Mouse (Mus musculus) left cerebral cortex, postnatal 14 days (tissue): ENCODE results near the gene Fto. TPM values are rescaled to one million over a fixed set of nuclear protein-coding genes. Genes with fewer than 3 reads are reported as not detected.

Experiments used
- DNase-seq, 2 experiments: peaks; one replicate each; pipeline ENCODE4 v3.0.0; 2021 to 2022; ENCODE audit warnings: low spot score in 2 of 2, mixed read lengths in 1 of 2
- intact Hi-C: fragments of 180-260 bp; cut with DNase I; formaldehyde crosslinking; loops from one replicate; pipeline ENCODE4 v1.15.1; 2025
- total RNA-seq, 2 experiments: library from RNA; stranded (reverse); gene quantifications; 2 replicates each; pipeline ENCODE4 v1.2.3; 2021

Gene Fto
- total RNA-seq, 2 experiments from 2014 or later, result 120 to 123 TPM

- intact Hi-C loops, result no loop called here
- DNase-seq, result no peak
Observed at GRCm38 (mm10) chr8:91353062-91353461, 39.7 kb downstream of the Fto start.

DNA sequence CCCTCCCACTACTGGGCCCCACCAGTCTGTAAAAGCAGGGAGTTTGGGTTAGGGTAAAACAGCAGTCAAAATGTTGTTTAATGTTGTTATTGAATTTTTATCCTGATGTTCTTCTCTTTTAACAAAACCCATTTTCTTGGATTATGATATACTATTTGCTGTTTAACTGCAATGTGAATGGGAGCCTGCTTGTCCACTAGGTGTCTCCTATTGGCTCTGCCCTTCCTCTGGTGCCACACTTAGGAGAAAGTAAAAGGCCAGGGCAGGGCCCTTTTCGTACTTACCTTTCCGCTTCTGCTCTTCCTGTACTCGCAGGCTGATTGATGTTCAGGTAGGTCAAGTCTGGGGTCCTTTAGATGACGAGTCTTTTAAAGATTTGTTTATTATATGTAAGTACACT lies 40.6 kb downstream of the Fto start:
- intact Hi-C loops, result no loop called here
- DNase-seq, result no peak

DNA sequence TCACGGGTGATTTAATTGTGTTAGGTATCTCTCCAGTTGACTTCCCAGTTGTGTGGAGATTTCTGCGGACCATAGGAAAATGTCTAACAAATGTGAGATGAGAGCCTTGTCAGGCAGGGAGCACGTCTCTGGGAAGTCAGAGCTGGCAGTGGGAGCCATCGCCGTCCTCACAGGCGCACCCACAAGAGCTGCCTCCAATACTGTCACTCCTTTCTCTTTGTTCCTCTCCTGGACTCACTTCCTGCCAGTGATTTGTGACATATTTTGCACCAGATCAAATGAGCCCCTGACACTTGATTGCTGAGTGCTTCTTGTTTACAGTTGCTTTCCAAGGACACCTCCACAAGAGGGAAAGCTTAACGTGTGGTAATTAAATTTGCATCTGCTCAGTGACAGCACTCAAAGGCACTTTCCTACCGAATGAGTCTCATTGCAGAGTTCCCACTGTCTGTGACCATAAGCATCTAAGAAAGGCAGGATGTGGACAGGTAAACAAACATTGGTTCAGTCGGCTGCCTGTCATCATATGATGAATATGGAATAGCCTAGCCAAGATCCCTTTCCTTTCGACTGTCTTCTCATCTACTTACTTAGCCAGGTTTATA lies 42.1 kb downstream of the Fto start:
- DNase-seq, result no peak
- intact Hi-C loops, result no loop called here

DNA sequence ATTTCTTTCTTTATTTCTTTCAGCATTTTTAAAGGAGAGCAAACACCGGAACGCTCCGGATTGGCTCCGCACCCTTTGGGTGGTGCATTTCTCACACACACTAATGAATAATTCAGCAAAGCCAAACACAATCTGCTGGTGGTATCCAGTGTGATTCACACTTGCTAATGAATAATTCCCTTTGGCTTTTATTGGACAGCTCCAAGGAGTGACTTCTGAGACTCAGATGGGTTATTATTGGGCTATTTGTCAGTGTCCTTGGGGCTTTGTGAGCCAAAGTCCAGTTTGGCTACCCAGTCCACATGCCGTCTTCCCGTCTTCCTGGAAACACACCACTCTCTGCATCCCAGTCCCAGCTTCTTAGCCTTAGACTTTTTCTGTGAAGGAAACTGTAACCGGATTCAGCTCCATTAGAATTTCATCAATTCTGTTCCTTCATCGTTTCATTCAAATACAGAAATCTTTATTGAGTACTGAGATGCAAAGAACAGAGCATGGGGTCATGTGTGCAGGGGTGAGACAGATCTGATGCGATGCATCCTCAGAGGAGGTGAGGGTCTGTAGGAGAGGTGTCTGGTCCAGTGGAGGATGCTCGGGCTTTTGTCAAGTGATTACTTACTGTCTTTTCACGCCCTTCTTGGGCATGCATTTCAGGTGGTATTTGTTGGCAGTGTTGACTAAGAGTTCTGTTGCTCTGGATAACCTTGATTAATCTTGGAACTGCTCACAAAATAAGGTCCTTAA lies 42.8 kb downstream of the Fto start:
- no peak for DNase-seq
- intact Hi-C loops, result no loop called here

DNA sequence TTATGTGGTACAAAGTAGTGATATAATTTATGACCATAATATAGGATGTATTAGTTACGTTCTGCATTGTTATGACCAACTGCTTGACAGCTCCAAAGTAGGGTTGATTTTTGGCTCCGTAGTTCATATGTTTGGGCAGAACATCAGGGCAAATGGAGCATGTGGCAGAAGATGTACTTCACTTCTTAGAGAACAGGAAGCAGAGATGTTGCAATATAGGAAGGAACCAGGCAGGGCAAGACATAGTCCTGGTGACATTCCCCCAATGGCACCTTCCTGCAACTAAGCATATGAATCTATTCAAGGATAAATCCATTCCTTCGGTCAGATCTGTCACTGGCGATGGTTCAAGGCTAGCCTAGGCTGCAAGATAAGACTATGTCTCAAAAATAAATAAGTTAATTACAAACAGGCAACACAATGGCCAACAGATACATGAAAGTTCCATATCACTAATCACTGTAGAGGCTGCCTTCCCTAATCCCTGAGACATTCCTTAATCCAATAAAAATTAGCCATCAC lies 44.2 kb downstream of the Fto start:
- intact Hi-C loops, result no loop called here

GRCm38 (mm10) chr8:91358016-91358415 lies 44.7 kb downstream of the Fto start:
- DNase-seq, result no peak
- intact Hi-C loops, result no loop called here

More for the DNA sequence above, 44.2 kb downstream of the Fto start:
- DNase-seq, result no peak

DNA sequence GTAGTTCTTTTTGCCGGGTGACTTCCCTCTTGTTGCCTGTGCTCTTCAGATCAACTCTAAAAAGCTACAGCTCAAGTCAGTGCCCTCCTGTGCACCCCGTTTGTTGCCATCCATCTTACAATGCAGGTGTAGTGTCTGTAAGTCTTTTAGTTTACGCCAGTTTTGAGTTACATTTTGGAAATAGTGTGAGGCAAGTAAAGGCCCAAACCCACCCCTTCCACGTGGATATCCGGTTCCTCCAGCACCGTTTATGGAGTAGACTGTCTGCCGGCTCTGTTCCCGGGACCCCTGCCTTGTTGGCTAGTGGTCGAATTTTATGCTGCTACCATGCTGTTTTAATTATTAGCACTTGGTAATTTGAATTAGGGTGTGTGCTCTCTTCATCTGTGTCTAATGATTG lies 46.2 kb downstream of the Fto start:
- intact Hi-C loops, result no loop called here
- no peak for DNase-seq

- intact Hi-C loops, result no loop called here
- DNase-seq, result no peak
Observed at GRCm38 (mm10) chr8:91360644-91361357, 47.5 kb downstream of the Fto start.

- no peak for DNase-seq
- intact Hi-C loops, result no loop called here
Observed at GRCm38 (mm10) chr8:91363272-91363860, 50.0 kb downstream of the Fto start.

GRCm38 (mm10) chr8:91364216-91364615 lies 50.9 kb downstream of the Fto start:
- intact Hi-C loops, result no loop called here
- no peak for DNase-seq

- intact Hi-C loops, result no loop called here
- peak in 1 of 2 experiments; percentile 33 for DNase-seq
Observed at GRCm38 (mm10) chr8:91365804-91366203, 52.5 kb downstream of the Fto start.

DNA sequence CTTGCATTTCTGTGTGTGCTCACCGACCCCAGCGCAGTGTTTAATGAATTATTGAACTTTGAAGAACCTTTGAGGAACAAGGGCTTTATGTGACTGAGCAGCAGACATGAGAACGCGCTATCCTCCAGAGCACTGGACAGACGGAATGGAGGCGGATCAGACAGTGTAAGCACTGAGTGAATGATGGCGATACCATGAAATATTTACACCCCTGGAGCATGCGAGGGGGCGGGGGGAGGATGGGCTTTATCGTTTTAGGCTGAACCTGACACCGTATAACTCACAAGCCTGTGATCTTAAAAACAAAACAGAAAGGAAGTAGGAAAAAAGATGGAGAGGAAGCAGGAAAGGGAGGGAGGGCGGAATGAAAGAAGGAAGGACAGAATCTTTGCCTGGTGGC lies 57.6 kb downstream of the Fto start:
- intact Hi-C loops, result no loop called here
- no peak for DNase-seq

DNA sequence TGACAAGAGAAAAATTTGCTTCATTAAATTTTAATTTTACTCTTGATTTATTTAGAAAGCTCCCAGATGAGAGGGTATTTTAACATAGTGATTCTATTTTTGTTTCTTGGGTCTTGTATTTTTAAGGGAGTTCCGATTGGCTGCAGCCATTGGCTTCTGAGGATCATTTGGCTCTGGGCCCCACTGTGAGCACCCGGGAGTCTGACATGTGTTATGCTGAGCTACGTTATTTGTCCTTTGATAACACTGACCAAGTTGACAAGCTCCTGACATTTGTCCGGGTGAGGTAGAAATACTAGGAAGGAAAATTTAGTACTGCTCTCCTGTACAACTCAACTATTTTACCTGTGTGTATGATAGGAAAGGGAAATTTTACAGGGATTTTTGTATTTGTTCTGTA lies 58.7 kb downstream of the Fto start:
- no peak for DNase-seq
- intact Hi-C loops, result no loop called here

DNA sequence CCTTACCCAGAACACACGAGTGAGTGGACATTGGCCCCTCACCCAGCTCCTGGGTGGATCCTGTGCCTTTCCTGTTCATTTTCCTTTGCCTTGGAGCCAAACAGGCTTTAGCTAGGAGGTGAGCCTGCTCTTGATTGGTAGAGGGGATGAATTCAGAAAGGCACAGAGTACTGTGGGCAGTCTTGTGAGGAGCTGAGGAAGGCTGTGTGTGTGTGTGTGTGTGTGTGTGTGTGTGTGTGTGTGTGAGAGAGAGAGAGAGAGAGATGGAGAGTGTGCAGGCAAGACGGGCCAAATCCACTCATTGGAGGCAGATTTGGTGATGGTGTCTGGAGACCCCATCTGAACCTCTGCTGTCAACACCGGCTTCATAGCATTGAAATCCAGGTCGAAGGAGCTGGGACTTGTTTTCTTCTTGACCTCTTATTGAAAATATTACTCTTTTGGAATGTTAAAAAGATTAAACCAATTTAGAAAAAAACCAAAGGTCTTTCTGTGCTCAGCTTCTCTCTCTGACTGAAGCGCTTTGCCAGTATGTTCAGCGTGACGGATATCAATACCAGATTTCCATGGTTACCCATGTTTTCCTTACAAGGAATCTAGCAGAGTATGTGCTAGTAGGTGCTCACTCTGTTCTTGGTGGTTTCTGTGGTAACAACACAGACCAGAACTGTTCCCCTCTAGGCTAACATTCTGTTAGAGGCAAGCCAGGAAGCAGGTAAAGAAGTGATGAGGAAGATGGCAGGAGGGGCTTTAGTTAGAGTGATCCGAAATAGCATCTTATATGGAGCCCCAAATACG lies 59.7 kb downstream of the Fto start:
- DNase-seq, result peak in 1 of 2 experiments; percentile 52
- intact Hi-C loops, result no loop called here

DNA sequence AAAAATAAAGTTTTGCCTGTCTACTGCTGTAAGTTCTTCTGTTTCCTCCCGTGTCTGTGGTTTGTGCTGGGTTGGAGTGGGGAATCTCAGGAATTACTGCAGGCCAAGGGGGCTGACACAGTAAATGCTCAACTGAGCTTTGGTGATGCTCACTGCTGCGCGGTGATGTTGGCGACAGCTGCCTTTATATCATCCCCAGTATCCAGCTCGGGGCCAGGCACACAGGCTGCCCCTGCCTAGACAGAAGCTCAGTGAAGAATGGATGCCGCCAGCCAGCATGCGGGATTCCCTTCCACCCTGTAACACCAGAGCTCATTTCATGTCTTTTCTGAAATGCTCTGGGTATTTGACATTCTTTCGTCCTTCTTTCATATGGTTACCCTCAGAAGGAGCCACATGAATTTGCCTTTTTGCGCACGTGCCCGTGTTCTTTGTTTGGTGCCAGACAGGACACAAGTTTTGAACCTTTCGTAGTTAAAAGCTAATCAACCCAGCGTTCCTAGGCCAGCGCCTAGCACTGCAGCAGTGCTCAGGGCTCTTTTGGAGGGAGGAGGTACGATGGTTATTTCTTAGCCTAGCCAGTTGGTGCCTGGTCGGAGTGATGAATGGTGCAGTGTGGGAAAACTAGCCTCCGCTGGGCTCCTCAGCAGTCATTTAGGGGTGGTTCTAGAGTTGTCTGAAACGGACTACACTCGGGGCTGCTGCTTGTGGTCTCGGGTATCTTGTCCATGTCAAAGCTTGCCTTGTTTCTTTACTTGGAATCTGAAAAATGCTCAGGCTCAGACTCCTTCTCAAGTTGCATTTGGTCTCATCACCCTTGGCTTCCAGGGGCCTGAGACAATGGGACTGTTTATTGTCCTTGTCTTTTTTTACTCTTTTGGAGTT lies 62.0 kb downstream of the Fto start:
- intact Hi-C loops, result loop anchor here (5.0 kb wide), 1 partner anchor 127 kb away; no protein-coding TSS in a partner anchor
- DNase-seq, result no peak

- intact Hi-C loops, result loop anchor here (5.0 kb wide), 1 partner anchor 126 kb away; no protein-coding TSS in a partner anchor
- DNase-seq, result no peak
Observed at GRCm38 (mm10) chr8:91376785-91377184, 63.5 kb downstream of the Fto start.

- no peak for DNase-seq
- intact Hi-C loops, result loop anchor here (5.0 kb wide), 1 partner anchor 125 kb away; no protein-coding TSS in a partner anchor
Observed at GRCm38 (mm10) chr8:91377275-91377674, 64.0 kb downstream of the Fto start.

DNA sequence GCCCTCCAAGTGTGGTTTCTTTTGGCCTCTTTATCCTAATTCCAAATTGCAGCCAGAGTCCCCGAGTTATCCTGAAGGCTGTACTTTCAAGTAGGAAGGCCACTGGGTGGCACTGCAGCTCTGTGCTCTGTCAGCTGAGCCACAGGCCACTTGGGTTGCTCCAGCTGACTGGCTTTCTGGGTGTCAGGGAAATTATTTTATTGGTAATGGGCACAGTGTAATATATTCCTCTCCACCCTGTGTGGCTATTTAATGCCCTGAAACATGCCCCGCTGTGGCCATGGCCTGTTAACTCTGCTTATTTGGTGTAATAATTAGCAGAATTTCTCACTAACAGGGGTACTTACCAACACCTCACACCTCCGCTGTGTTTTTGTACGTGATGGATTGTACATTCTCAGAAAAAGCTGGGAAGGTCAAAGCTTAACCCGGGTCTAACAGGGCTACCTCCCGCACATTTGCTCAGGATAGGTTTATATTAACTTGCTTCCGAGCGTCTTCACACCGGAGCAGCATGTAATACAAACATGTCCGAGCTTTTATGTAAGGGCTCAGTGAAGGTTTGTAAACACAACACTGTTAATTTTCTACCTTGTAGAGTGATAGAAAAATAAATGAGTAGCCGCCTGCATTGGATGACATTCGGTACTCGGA lies 65.6 kb downstream of the Fto start:
- intact Hi-C loops, result loop anchor here (5.0 kb wide), 1 partner anchor 123 kb away; no protein-coding TSS in a partner anchor
- DNase-seq, result peak; percentile 84 to 86
